ENCODE assay signal across 14 mouse cellular contexts in genomic region chr5:131769273-131769672, GRCm38 (mm10).
A peak's percentile ranks its signal among the peaks of the same experiment; 100 is the strongest.
DNase-seq lines count a peak whose midpoint lies in the region; ATAC-seq lines count a peak whose summit lies in the region.
"Had no signal": no experiment of that assay in that cellular context is flagged by ENCODE, and none has a peak within 500 bp of the region (broad histone marks: within the 10 kb centered on the region; RNA-seq: fewer than 3 reads in every experiment).

No protein-coding gene starts in this region.

- H3K27me3 ChIP-seq in heart, embryonic 14.5 days (ENCODE audit: control insufficient read depth, insufficient read depth, low read length), result no peaks in the 10 kb centered on the region
- no peaks in the 10 kb centered on the region for H3K27me3 ChIP-seq in hindbrain, embryonic 11.5 days (ENCODE audit: control insufficient read depth, insufficient read depth, low read length)
- no peaks in the 10 kb centered on the region for H3K27me3 ChIP-seq in midbrain, embryonic 11.5 days (ENCODE audit: control insufficient read depth, insufficient read depth, low read length)
- H3K27me3 ChIP-seq: CH12.LX had no signal

- H3K27ac ChIP-seq in heart, embryonic 14.5 days (replicated peaks in 1 of 2; ENCODE audit: control insufficient read depth in 1 of 2, insufficient read depth in 1 of 2, low read depth in 2 of 2, low read length in 2 of 2), result no peak overlapping the region
- H3K27ac ChIP-seq in hindbrain, embryonic 11.5 days (ENCODE audit: low read depth, low read length), result no peak overlapping the region
- no peak overlapping the region; the same call in 1 of the 2 replicates for H3K27ac ChIP-seq in midbrain, embryonic 11.5 days (ENCODE audit: low read depth, low read length)
- H3K27ac ChIP-seq: embryonic facial prominence, embryonic 10.5 days; left cerebral cortex, adult 2 months had no signal

- no peak overlapping the region for H3K4me3 ChIP-seq in heart, embryonic 14.5 days (ENCODE audit: control insufficient read depth in 1 of 2, insufficient read depth in 1 of 2, low read depth in 1 of 2, low read length in 2 of 2)
- H3K4me3 ChIP-seq in hindbrain, embryonic 11.5 days (ENCODE audit: low read depth, low read length), result no peak overlapping the region
- no peak overlapping the region for H3K4me3 ChIP-seq in midbrain, embryonic 11.5 days (ENCODE audit: low read depth, low read length)
- H3K4me3 ChIP-seq: embryonic facial prominence, embryonic 10.5 days; left cerebral cortex, adult 2 months; megakaryocyte, embryonic 14.5 days had no signal

- no peak overlapping the region for H3K9ac ChIP-seq in heart, embryonic 14.5 days (ENCODE audit: low read length)
- H3K9ac ChIP-seq in hindbrain, embryonic 11.5 days (ENCODE audit: low read depth, low read length), result no peak overlapping the region
- no peak overlapping the region for H3K9ac ChIP-seq in midbrain, embryonic 11.5 days (ENCODE audit: low read length)

- no peak for ATAC-seq in heart, embryonic 14.5 days (ENCODE audit: insufficient number of reproducible peaks, insufficient read depth, low FRiP score, low read depth)
- ATAC-seq in hindbrain, embryonic 11.5 days (ENCODE audit: low FRiP score), result peak; percentile 84
- peak; percentile 76 for ATAC-seq in midbrain, embryonic 11.5 days (ENCODE audit: low FRiP score)

- H3K36me3 ChIP-seq in heart, embryonic 14.5 days (ENCODE audit: control insufficient read depth, insufficient read depth, low read length), result no peaks in the 10 kb centered on the region
- no peaks in the 10 kb centered on the region for H3K36me3 ChIP-seq in hindbrain, embryonic 11.5 days (ENCODE audit: control insufficient read depth, insufficient read depth, low read length)
- H3K36me3 ChIP-seq in midbrain, embryonic 11.5 days (ENCODE audit: control insufficient read depth, insufficient read depth, low read length), result no peaks in the 10 kb centered on the region
- H3K36me3 ChIP-seq: embryonic facial prominence, embryonic 10.5 days had no signal

- H3K4me1 ChIP-seq in heart, embryonic 14.5 days (ENCODE audit: control insufficient read depth in 2 of 2, insufficient read depth in 2 of 2, low read length in 2 of 2), result peaks cover 9 to 13% of the 10 kb centered on the region in 2 experiments; a peak in 3 of 4 replicates
- H3K4me1 ChIP-seq in hindbrain, embryonic 11.5 days (replicated peaks; ENCODE audit: control insufficient read depth, insufficient read depth, low read length), result 0 out of 2 replicates have a peak, but pooled peaks cover 2% of the 10 kb centered on the region
- peaks cover 8% of the 10 kb centered on the region for H3K4me1 ChIP-seq in midbrain, embryonic 11.5 days (ENCODE audit: control insufficient read depth, insufficient read depth, low read length)

- whole genome bisulfite sequencing in heart, embryonic 14.5 days, result 12% methylated on average over 11 of the region's 11 CpGs
- 29% methylated on average over 11 of the region's 11 CpGs for WGBS in hindbrain, embryonic 11.5 days
- WGBS in midbrain, embryonic 11.5 days, result 43% methylated on average over 11 of the region's 11 CpGs

- H3K9me3 ChIP-seq in heart, embryonic 14.5 days (ENCODE audit: control insufficient read depth, low read length), result no peaks in the 10 kb centered on the region
- no peaks in the 10 kb centered on the region for H3K9me3 ChIP-seq in hindbrain, embryonic 11.5 days (ENCODE audit: control insufficient read depth, low read length)
- H3K9me3 ChIP-seq in midbrain, embryonic 11.5 days (ENCODE audit: control insufficient read depth, low read length), result no peaks in the 10 kb centered on the region

- peak overlapping the region; percentile 44 for H3K4me2 ChIP-seq in heart, embryonic 14.5 days (ENCODE audit: low read length)
- H3K4me2 ChIP-seq in hindbrain, embryonic 11.5 days (replicated peaks; ENCODE audit: low read depth, low read length), result no peak overlapping the region
- H3K4me2 ChIP-seq in midbrain, embryonic 11.5 days, result no peak overlapping the region

- intact Hi-C loops in heart, postnatal 14 days (cut with DNase I), result no loop called here
- intact Hi-C loops in left cerebral cortex, postnatal 14 days (cut with DNase I), result no loop called here

- no peak for DNase-seq in heart, postnatal 14 days
- peak; percentile 1 for DNase-seq in c-Kit-positive CD71-positive TER-119-negative erythroid progenitor cells, embryonic 14.5 days (ENCODE audit: low read depth)
- DNase-seq in hindbrain, embryonic 11.5 days (ENCODE audit: low spot score), result peak; percentile 41
- DNase-seq in midbrain, embryonic 11.5 days (ENCODE audit: low spot score, missing footprints), result no peak
- DNase-seq in left cerebral cortex, postnatal 14 days (ENCODE audit: low spot score in 2 of 2), result no peak
- DNase-seq in gastrocnemius, postnatal 25 days, result no peak
- DNase-seq: adrenal gland, postnatal 14 days; cerebellum, adult 11-12 months; gastrocnemius, postnatal 14 days had no signal

Comparison
In these comparisons a context has a peak if more than half of its experiments do, and no peak if none do; other contexts are left out.
1. DNase-seq: peak in c-Kit-positive CD71-positive TER-119-negative erythroid progenitor cells, embryonic 14.5 days (single experiment) and hindbrain, embryonic 11.5 days (single experiment); none in heart, postnatal 14 days (0 of 2), midbrain, embryonic 11.5 days (single experiment), left cerebral cortex, postnatal 14 days (0 of 2) and gastrocnemius, postnatal 25 days (single experiment).